Mouse (Mus musculus) G1E-ER4 (cell line): Measurements from ENCODE around the gene Fsip1. TPM values are rescaled to one million over a fixed set of nuclear protein-coding genes. Genes with fewer than 3 reads are reported as not detected.

Source experiments
- GATA1 ChIP-seq: IDR thresholded peaks from one replicate; pipeline ENCODE4 v1.8.0; 2012; ENCODE audit warnings: low read length, inconsistent platforms
- polyA plus RNA-seq: library from polyadenylated mRNA; stranded (reverse); fragments of >175 nt; gene quantifications from 2 replicates; pipeline ENCODE4 v1.2.3, GENCODE M21; 2012

Gene Fsip1
- polyA plus RNA-seq, 1 experiment, result not detected

DNA sequence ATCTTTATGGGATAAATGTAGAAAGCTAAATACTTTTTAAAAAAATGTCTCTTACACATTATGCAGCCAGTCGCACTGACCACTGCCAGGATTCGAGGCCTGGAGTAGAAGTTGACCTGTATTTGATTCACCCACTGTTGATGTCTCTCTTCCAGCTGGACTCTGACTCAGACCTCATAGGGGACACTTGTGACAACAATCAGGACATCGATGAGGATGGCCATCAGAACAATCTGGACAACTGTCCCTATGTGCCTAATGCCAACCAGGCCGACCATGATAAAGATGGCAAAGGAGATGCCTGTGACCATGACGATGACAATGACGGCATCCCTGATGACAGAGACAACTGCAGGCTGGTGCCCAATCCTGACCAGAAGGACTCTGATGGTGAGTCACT is 134.5 kb downstream of the Fsip1 start:
- TF ChIP-seq GATA1, result no peak

- no peak for TF ChIP-seq GATA1
These were observed 136.0 kb downstream of the Fsip1 start for GRCm38 (mm10) chr2:118120751-118121150.

- no peak for TF ChIP-seq GATA1
These were observed 136.7 kb downstream of the Fsip1 start for GRCm38 (mm10) chr2:118120095-118120494.

DNA sequence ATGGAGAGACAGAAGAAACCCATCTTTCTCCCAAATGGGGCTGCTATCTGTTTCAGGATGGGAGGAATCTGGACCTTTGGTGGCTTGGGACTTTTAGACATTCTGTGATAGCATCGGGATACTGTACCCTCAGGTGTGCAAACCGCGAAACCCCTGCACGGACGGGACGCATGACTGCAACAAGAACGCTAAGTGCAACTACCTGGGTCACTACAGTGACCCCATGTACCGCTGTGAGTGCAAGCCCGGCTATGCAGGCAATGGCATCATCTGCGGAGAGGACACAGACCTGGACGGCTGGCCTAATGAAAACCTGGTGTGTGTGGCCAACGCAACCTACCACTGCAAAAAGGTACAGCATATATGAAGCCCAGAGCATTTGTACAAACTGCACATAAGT is 137.1 kb downstream of the Fsip1 start:
- TF ChIP-seq GATA1, result no peak

GRCm38 (mm10) chr2:118118515-118118914 is 138.3 kb downstream of the Fsip1 start:
- no peak for TF ChIP-seq GATA1

DNA sequence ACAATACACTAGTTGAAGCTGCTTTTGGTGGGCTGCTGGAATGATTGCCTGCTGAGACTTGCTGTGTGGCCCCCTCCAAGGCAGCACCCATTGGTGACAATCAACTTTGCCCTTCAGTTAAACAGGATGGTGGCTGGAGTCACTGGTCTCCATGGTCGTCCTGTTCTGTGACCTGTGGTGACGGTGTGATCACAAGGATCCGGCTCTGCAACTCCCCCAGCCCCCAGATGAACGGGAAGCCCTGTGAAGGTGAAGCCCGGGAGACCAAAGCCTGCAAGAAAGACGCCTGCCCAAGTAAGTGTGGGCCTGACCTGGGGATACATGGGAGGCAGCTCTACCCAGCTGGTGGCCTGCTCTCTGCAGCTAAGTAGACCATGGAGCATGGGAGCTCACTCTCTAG is 138.7 kb downstream of the Fsip1 start:
- TF ChIP-seq GATA1, result no peak

DNA sequence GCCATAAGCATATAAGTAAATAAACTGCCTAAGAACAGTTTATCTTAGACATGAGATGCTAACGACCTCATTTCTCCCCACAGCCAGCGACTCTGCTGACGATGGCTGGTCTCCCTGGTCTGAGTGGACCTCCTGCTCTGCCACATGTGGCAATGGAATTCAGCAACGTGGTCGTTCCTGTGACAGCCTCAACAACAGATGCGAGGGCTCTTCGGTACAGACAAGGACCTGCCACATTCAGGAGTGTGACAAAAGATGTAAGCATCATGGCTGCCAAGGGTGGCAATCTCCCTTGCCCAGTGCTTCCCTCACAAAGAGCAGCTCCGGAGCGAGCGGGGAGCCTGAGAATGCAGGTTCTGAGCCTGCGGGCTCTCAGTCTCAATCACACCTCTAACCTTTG is 139.4 kb downstream of the Fsip1 start:
- no peak for TF ChIP-seq GATA1

GRCm38 (mm10) chr2:118116754-118117290 is 139.9 kb downstream of the Fsip1 start:
- TF ChIP-seq GATA1, result no peak

DNA sequence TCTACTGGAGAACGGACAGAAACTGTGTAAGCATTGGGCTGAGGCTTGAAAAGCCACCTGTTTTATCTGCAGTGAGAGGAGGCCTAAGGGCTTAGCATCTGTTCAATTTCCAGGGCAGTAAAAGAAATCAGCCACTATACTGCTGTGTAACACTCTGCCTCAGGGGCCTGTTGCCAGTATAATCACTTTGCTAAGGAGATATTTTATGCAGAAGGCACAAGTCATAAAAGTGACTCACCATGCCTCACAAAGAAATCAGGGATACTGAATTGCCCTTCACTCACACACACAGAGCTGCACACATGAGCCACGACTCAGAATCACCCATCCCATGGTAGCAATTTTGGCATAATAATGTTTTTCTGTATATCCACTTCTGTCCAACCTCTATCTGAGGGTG is 140.6 kb downstream of the Fsip1 start:
- TF ChIP-seq GATA1, result no peak

DNA sequence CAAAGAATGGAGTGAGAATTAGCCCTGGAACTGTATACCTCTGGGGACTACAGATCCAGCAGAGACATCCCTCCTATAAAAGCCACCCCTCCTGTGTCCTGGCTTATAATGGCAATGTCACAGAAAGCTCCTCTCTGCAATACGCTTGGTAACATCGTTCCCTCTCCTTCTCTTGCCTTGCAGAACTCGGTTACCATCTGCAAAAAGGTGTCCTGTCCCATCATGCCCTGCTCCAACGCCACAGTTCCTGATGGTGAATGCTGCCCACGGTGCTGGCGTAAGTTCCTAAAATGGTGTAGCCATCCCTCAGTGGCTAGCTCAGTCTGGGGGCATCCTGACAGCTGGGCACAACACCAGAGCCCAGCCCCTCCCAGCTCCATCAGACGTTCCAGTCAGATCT is 141.1 kb downstream of the Fsip1 start:
- no peak for TF ChIP-seq GATA1

DNA sequence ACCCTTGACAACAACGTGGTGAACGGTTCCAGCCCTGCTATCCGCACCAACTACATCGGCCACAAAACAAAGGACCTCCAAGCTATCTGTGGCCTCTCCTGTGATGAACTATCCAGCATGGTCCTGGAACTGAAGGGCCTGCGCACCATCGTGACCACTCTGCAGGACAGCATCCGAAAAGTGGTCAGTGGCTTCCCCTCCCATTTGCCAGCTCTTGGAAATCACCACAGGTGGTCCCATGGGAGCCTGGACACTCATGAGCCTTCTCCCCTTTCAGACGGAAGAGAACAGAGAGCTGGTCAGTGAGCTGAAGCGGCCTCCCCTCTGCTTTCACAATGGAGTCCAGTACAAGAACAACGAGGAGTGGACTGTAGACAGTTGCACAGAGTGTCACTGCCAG is 142.1 kb downstream of the Fsip1 start:
- no peak for TF ChIP-seq GATA1

DNA sequence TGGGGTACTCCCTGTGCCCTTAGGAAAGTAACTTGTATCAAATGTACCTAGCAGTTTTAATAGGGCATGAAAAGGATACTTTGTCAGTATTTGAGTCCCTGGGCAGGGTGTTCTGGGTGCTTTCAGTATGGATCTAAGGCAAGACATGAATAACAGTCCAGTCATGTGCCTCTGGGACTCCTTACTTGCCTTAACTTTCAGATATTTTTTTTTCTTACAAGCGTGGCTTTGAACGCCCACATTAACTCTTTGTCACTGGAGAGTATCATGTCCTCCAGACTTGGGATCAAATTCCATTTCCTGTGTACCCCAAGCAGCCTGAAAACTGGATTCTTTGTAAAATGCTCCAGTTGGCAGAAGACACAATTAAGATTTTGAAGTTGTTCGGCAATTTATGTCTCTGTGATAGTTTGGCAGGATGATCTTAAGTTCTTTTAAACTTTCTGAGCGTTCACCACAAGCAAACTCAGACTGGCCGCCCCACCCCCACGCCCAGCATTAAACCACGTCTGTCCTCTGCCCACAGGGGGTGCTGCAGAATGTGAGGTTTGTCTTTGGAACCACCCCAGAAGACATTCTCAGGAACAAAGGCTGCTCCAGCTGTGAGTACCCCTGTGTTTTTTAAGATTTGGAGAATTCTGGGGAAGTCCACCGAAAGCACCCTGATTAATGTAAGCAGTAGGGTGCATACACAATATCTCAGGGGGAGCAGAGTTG is 142.8 kb downstream of the Fsip1 start:
- TF ChIP-seq GATA1, result no peak

GRCm38 (mm10) chr2:118112846-118113479 is 143.8 kb downstream of the Fsip1 start:
- TF ChIP-seq GATA1, result no peak

DNA sequence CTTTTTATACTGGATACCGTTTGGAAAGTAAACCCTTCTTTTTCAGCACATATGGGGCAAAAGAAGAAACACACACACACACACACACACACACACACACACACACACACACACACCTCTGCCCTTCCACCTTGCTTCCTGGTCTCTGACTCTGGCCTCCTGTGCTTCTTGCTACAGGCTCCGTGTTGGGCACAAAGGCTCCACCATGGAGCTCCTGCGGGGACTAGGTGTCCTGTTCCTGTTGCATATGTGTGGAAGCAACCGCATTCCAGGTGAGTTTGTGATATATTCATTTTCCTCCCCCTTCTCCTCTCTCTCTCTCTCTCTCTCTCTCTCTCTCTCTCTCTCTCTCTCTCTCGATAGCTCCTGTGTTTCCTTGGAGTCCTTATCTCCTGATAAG is 144.3 kb downstream of the Fsip1 start:
- TF ChIP-seq GATA1, result no peak

GRCm38 (mm10) chr2:118111488-118112131 is 145.2 kb downstream of the Fsip1 start, which contains the start of gene Thbs1:
Gene Thbs1, plus strand, starts transcription at chr2:118111876.
- no peak for TF ChIP-seq GATA1

GRCm38 (mm10) chr2:118111116-118111487 is 145.7 kb downstream of the Fsip1 start:
- TF ChIP-seq GATA1, result no peak
